Mouse (Mus musculus): Measurements from ENCODE around the gene Phactr1.

GRCm38 (mm10) chr13:42812762-42813161 is 132.3 kb downstream of the Phactr1 start:
- TF ChIP-seq HCFC1 (IDR thresholded peaks at IDR 0.05; ENCODE audit: borderline replicate concordance, insufficient read depth, low read length) (no peak), MAFK (IDR thresholded peaks at IDR 0.05; ENCODE audit: insufficient read depth, low read depth, low read length) (no peak), CHD2 (IDR thresholded peaks at IDR 0.05; ENCODE audit: low read depth, low read length) (no peak), ZC3H11A (IDR thresholded peaks at IDR 0.05; ENCODE audit: borderline replicate concordance, low read depth, low read length) (no peak), ZNF384 (IDR thresholded peaks at IDR 0.05; ENCODE audit: low read depth, low read length) (no peak)
